Mouse (Mus musculus): ENCODE results near the gene Inpp4b. TPM values are rescaled to one million over a fixed set of nuclear protein-coding genes. Genes with fewer than 3 reads are reported as not detected.

The Inpp4b gene
- polyA plus RNA-seq, 1 experiment from 2014 or later: 10.1 TPM

DNA sequence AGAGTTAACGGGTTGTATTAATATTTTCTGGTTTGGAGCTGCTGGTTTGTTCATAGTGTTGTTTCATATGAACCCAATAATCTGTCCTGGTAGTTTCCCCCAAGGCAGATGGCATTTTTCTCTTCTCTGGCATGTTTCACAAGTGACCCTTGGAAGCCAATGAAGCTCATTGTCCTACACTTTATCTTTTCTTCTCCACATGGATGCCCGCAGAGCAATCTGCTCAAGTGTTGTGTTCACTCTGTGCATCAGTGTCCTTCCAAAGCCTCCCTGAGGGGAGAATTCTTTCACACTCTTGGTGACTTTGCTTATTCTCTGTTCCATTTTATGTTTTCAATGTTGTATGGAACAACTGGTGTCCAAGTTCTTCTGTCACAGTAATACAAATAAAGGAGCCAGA is 179.7 kb downstream of the Inpp4b start:
- Histone ChIP-seq H3K4me1 (ENCODE audit: control insufficient read depth, insufficient read depth, low read length) (no peaks in the 10 kb centered on the region), H3K9ac (replicated peaks; ENCODE audit: low read depth, low read length) (no peak overlapping the region), H3K4me2 (ENCODE audit: low read depth, low read length) (no peak overlapping the region), H3K27ac (ENCODE audit: low read depth, low read length) (no peak overlapping the region), H3K36me3 (ENCODE audit: control insufficient read depth, insufficient read depth, low read length) (no peaks in the 10 kb centered on the region), H3K9me3 (ENCODE audit: control insufficient read depth, low read length) (no peaks in the 10 kb centered on the region), H3K27me3 (ENCODE audit: control insufficient read depth, insufficient read depth, low read length) (no peaks in the 10 kb centered on the region), H3K4me3 (ENCODE audit: low read depth, low read length) (no peak overlapping the region)
- 87% methylated on average over 2 of the region's 2 CpGs for WGBS
- ATAC-seq (ENCODE audit: low read depth): no peak

DNA sequence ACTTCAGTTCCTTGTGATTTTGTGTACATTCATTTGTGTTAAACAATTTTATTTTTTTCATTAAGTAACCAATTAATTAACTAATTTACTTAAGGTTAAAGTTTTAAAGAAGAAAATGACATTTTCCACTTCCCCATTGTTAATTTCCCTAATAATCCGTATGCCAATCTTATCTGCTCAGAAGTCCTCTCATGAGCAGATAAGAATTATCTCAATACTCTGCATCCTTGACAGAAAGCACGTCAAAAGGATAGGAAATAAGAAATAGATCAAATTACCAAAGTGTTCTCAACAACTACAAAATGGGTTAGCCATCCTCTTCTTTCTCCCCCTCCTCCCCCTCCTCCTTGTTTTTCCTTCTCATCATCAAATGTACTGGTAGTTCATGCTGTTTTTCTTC is 182.2 kb downstream of the Inpp4b start:
- H3K9me3 ChIP-seq (ENCODE audit: control insufficient read depth, low read length): no peaks in the 10 kb centered on the region
- H3K4me2 ChIP-seq (ENCODE audit: low read depth, low read length): no peak overlapping the region
- no peaks in the 10 kb centered on the region for H3K4me1 ChIP-seq (ENCODE audit: control insufficient read depth, insufficient read depth, low read length)
- no peak for ATAC-seq (ENCODE audit: low read depth)
- no peak overlapping the region for H3K9ac ChIP-seq (replicated peaks; ENCODE audit: low read depth, low read length)
- H3K4me3 ChIP-seq (ENCODE audit: low read depth, low read length): no peak overlapping the region
- no peak overlapping the region for H3K27ac ChIP-seq (ENCODE audit: low read depth, low read length)
- WGBS: 79% methylated on average over 2 of the region's 2 CpGs
- no peaks in the 10 kb centered on the region for H3K36me3 ChIP-seq (ENCODE audit: control insufficient read depth, insufficient read depth, low read length)
- H3K27me3 ChIP-seq (ENCODE audit: control insufficient read depth, insufficient read depth, low read length): no peaks in the 10 kb centered on the region

DNA sequence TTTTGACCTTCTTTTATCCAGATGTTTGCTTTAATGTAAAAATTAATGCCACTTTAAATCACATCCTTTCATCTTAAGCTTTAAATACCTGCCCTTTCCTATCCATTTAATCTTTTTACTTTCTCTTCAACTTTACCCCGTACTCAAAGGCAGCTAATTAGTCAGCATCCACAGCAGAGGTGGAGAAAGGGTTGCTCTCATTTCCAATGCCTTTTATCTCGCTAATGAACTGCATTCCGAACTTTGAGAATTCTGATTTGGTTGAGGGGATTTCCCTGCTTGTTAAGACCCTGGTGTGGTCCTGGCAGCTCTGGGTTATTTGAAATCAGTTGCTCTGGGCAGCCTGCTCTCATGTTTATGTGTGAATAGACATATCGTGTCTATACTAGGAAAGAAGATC is 185.3 kb downstream of the Inpp4b start:
- Histone ChIP-seq H3K27ac (ENCODE audit: low read depth, low read length) (no peak overlapping the region), H3K36me3 (ENCODE audit: control insufficient read depth, insufficient read depth, low read length) (no peaks in the 10 kb centered on the region), H3K4me1 (ENCODE audit: control insufficient read depth, insufficient read depth, low read length) (no peaks in the 10 kb centered on the region), H3K4me2 (ENCODE audit: low read depth, low read length) (no peak overlapping the region), H3K4me3 (ENCODE audit: low read depth, low read length) (no peak overlapping the region), H3K27me3 (ENCODE audit: control insufficient read depth, insufficient read depth, low read length) (no peaks in the 10 kb centered on the region), H3K9ac (replicated peaks; ENCODE audit: low read depth, low read length) (no peak overlapping the region), H3K9me3 (ENCODE audit: control insufficient read depth, low read length) (no peaks in the 10 kb centered on the region)
- 17% methylated on average over 4 of the region's 4 CpGs for WGBS
- ATAC-seq (ENCODE audit: low read depth): no peak

DNA sequence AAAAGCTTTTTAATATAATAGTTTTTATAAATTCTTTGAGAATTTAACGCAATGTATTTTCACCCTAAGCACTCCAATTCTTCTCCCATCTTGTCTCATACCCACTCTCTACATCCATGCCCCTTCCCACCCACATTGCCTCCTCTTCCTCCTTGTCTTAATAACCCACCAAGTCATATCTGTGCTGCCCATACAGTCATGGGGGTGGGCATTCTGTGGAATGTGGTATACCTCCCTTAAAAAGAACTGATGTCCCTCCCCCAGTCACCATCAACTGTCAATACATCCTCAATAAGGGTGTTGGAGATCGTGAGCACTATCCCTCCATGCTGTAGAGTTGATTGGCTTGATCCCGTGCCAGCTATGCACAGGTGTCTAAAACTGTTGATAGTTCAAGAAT is 196.0 kb downstream of the Inpp4b start:
- no peak for ATAC-seq (ENCODE audit: low read depth)
- Histone ChIP-seq H3K36me3 (ENCODE audit: control insufficient read depth, insufficient read depth, low read length) (no peaks in the 10 kb centered on the region), H3K9me3 (ENCODE audit: control insufficient read depth, low read length) (no peaks in the 10 kb centered on the region), H3K4me2 (ENCODE audit: low read depth, low read length) (no peak overlapping the region), H3K4me1 (ENCODE audit: control insufficient read depth, insufficient read depth, low read length) (no peaks in the 10 kb centered on the region), H3K9ac (replicated peaks; ENCODE audit: low read depth, low read length) (no peak overlapping the region), H3K27ac (ENCODE audit: low read depth, low read length) (no peak overlapping the region), H3K4me3 (ENCODE audit: low read depth, low read length) (no peak overlapping the region), H3K27me3 (ENCODE audit: control insufficient read depth, insufficient read depth, low read length) (no peaks in the 10 kb centered on the region)
- WGBS: 92% methylated on average over 3 of the region's 3 CpGs

- H3K27me3 ChIP-seq (ENCODE audit: control insufficient read depth, insufficient read depth, low read length): no peaks in the 10 kb centered on the region
- H3K4me2 ChIP-seq (ENCODE audit: low read depth, low read length): no peak overlapping the region
- no peaks in the 10 kb centered on the region for H3K4me1 ChIP-seq (ENCODE audit: control insufficient read depth, insufficient read depth, low read length)
- H3K36me3 ChIP-seq (ENCODE audit: control insufficient read depth, insufficient read depth, low read length): no peaks in the 10 kb centered on the region
- H3K4me3 ChIP-seq (ENCODE audit: low read depth, low read length): no peak overlapping the region
- 86% methylated on average over 4 of the region's 4 CpGs for WGBS
- no peak for ATAC-seq (ENCODE audit: low read depth)
- H3K9me3 ChIP-seq (ENCODE audit: control insufficient read depth, low read length): no peaks in the 10 kb centered on the region
- no peak overlapping the region for H3K27ac ChIP-seq (ENCODE audit: low read depth, low read length)
- H3K9ac ChIP-seq (replicated peaks; ENCODE audit: low read depth, low read length): no peak overlapping the region
Measured at GRCm38 (mm10) chr8:81558550-81558949, 216.2 kb downstream of the Inpp4b start.

DNA sequence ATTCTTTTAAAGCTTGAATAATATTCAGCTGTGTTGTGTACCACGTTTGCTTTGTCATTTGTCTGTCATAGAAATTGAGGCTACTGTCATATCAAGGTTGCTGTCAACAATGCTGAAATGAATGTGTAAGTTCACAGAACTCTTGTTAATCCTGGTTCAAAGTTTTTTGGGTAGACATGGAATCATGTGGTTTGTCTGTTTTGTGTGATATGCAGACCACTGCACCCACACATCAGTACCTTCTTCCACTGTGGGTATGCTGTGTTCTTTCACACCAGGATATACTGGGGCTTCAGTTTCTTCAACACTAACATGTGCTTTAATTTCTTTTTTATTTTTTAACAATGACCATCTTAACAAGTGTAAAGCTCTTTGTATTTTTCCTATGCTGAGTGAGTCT is 220.0 kb downstream of the Inpp4b start:
- no peak overlapping the region for H3K9ac ChIP-seq (replicated peaks; ENCODE audit: low read depth, low read length)
- H3K4me2 ChIP-seq (ENCODE audit: low read depth, low read length): no peak overlapping the region
- H3K4me3 ChIP-seq (ENCODE audit: low read depth, low read length): no peak overlapping the region
- H3K36me3 ChIP-seq (ENCODE audit: control insufficient read depth, insufficient read depth, low read length): no peaks in the 10 kb centered on the region
- 81% methylated on average over 1 of the region's 1 CpGs for WGBS
- ATAC-seq (ENCODE audit: low read depth): no peak
- H3K27me3 ChIP-seq (ENCODE audit: control insufficient read depth, insufficient read depth, low read length): no peaks in the 10 kb centered on the region
- no peak overlapping the region for H3K27ac ChIP-seq (ENCODE audit: low read depth, low read length)
- H3K9me3 ChIP-seq (ENCODE audit: control insufficient read depth, low read length): no peaks in the 10 kb centered on the region
- no peaks in the 10 kb centered on the region for H3K4me1 ChIP-seq (ENCODE audit: control insufficient read depth, insufficient read depth, low read length)

DNA sequence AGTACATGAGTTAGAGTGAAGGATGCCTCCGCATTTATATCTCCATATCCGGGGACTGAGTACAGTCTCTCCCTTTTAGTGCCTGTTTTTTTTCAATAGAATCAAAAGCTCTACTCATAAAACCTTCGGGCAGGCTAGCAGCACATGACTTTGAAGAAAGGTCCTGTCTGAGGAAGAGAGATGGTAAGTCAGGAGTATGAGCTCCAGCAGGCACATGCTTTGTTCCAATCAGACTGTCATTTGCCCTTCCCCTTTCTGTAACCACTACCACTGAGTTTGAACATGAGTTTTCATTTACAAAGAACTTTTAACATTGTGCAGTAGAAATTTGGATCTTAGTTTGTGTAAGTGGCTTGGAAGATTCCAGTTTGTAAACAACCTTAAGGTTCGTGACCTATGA is 223.1 kb downstream of the Inpp4b start:
- no peak overlapping the region for H3K4me3 ChIP-seq (ENCODE audit: low read depth, low read length)
- ATAC-seq (ENCODE audit: low read depth): no peak
- no peak overlapping the region for H3K4me2 ChIP-seq (ENCODE audit: low read depth, low read length)
- H3K27ac ChIP-seq (ENCODE audit: low read depth, low read length): no peak overlapping the region
- H3K36me3 ChIP-seq (ENCODE audit: control insufficient read depth, insufficient read depth, low read length): no peaks in the 10 kb centered on the region
- H3K27me3 ChIP-seq (ENCODE audit: control insufficient read depth, insufficient read depth, low read length): no peaks in the 10 kb centered on the region
- no peaks in the 10 kb centered on the region for H3K4me1 ChIP-seq (ENCODE audit: control insufficient read depth, insufficient read depth, low read length)
- WGBS: 83% methylated on average over 4 of the region's 4 CpGs
- H3K9me3 ChIP-seq (ENCODE audit: control insufficient read depth, low read length): no peaks in the 10 kb centered on the region
- no peak overlapping the region for H3K9ac ChIP-seq (replicated peaks; ENCODE audit: low read depth, low read length)

DNA sequence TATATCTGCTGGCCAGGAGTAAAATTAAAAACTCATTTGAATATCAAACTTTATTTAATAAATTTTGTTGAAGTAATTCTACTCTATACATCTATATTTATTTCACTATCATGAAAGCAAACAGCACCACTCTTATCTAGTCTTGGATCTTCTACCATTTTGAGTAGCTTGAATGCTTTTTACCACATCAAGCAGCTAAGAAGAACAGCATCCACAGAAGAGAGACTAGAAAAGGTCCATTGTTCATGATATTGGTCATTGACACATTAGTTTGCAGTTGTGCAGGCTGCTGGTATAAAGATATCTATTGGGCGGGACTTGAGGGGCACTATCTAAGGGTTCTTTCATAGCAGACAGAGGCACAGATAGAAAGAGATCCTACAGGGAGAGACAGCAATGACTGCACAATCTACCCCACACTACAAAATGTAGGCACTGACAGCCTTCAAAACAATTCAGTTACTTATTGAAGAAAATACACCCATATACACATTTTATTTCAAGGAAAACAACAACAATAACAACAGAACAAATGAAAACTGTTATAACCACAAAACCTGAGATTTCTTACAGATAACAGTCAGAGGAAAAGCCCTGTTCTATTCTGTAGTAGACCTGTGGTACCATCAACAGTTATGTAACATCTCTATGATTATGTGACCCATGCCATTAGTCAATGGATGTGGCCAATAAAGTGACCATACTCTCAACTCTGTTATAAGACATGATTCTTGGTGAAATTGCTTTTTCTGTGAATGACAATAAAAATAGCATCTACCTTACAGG is 230.2 kb downstream of the Inpp4b start:
- no peaks in the 10 kb centered on the region for H3K27me3 ChIP-seq (ENCODE audit: control insufficient read depth, insufficient read depth, low read length)
- H3K4me3 ChIP-seq (ENCODE audit: low read depth, low read length): no peak overlapping the region
- H3K36me3 ChIP-seq (ENCODE audit: control insufficient read depth, insufficient read depth, low read length): no peaks in the 10 kb centered on the region
- no peak overlapping the region for H3K4me2 ChIP-seq (ENCODE audit: low read depth, low read length)
- 77% methylated on average over 1 of the region's 1 CpGs for WGBS
- ATAC-seq (ENCODE audit: low read depth): no peak
- H3K4me1 ChIP-seq (ENCODE audit: control insufficient read depth, insufficient read depth, low read length): no peaks in the 10 kb centered on the region
- H3K9ac ChIP-seq (replicated peaks; ENCODE audit: low read depth, low read length): no peak overlapping the region
- no peaks in the 10 kb centered on the region for H3K9me3 ChIP-seq (ENCODE audit: control insufficient read depth, low read length)
- H3K27ac ChIP-seq (ENCODE audit: low read depth, low read length): no peak overlapping the region

DNA sequence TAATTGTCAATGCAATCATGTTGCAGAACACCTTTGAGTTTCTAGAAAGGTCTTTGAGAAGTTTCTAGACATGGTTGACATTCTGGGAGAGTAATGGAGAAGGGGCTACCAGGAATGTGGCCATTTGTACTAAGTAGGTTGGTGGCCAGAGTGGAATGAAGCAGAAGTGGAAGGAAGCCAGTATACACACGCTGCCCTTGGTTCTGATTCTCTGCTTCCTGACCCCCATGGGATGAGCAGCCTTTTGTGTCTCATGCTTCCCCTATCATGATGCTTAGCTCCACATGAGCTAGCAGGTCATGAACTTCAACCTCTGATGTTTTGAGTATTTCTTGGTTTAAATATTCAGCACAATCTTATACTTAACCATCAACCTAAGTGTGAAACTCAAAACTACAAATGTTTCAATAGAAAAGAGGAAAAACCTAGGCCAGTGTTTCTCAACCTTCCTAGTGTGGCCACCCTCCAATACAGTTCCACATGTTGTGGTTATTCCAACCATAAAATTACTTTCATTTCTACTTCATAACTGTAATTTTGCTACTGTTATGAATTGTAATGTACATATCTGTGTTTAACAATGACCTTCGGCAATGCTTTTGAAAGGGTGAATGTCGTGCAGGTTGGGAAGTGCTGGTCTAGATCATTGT is 233.0 kb downstream of the Inpp4b start:
- H3K9me3 ChIP-seq (ENCODE audit: control insufficient read depth, low read length): no peaks in the 10 kb centered on the region
- no peaks in the 10 kb centered on the region for H3K27me3 ChIP-seq (ENCODE audit: control insufficient read depth, insufficient read depth, low read length)
- H3K4me1 ChIP-seq (ENCODE audit: control insufficient read depth, insufficient read depth, low read length): no peaks in the 10 kb centered on the region
- no peak for ATAC-seq (ENCODE audit: low read depth)
- WGBS: 98% methylated on average over 3 of the region's 3 CpGs
- H3K9ac ChIP-seq (replicated peaks; ENCODE audit: low read depth, low read length): no peak overlapping the region
- H3K36me3 ChIP-seq (ENCODE audit: control insufficient read depth, insufficient read depth, low read length): no peaks in the 10 kb centered on the region
- no peak overlapping the region for H3K4me3 ChIP-seq (ENCODE audit: low read depth, low read length)
- no peak overlapping the region for H3K27ac ChIP-seq (ENCODE audit: low read depth, low read length)
- no peak overlapping the region for H3K4me2 ChIP-seq (ENCODE audit: low read depth, low read length)
